Mouse (Mus musculus): ENCODE measurements at regions not wholly inside any gene's neighbourhood (a gene's known extent, or its start where the extent isn't known, plus 50 kb on each side); places are given as distances from the start of the nearest gene placed in this dataset.

DNA sequence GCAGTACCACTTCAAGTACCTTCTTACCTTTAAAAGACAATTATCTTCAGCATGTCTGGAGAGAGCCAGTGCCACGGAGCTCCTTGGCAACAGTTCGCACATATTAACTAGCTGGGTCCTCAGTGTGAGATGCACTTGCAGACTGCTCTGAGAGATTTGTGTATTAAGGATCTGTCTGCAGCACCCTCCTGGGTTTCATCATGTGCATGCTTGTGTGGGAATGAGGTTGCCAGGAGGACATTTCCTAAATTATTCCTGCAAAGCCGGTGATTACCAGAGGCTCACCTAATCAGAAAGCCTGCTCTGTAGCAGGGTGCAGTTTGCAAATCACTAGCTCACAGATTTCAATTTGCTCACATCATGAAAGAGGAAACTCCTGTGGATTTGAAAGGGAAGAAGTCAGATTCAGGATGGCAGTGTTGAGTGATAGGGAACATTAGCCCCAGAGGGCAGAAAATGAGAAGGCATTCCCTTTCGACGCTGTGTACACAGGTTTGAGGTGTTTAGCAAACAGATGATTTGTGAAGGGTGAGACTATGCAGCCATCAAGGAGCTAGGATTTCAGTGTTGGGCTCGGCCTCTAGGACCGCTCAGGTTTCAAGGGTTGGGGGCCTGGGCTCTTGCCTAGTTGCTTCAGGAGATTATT lies 257.3 kb upstream of the Arglu1 start:
- Histone ChIP-seq H3K4me1 (ENCODE audit: control insufficient read depth, insufficient read depth) (0 out of 2 replicates have a peak, but pooled peaks cover 3% of the 10 kb centered on the region), H3K27ac (ENCODE audit: low read depth) (no peak overlapping the region), H3K27me3 (ENCODE audit: control insufficient read depth, insufficient read depth, low read length) (no peaks in the 10 kb centered on the region), H3K4me3 (ENCODE audit: low read depth, low read length) (no peak overlapping the region), H3K9ac (replicated peaks; ENCODE audit: low read depth, low read length) (no peak overlapping the region), H3K4me2 (ENCODE audit: low read depth, low read length) (no peak overlapping the region), H3K9me3 (replicated peaks; ENCODE audit: control insufficient read depth, low read length) (no peaks in the 10 kb centered on the region), H3K36me3 (replicated peaks; ENCODE audit: control insufficient read depth, insufficient read depth, low read length) (no peaks in the 10 kb centered on the region)
- WGBS = 27% methylated on average over 7 of the region's 7 CpGs
- DNase-seq (ENCODE audit: low spot score) (no peak), ATAC-seq (ENCODE audit: insufficient read depth, low read depth) (no peak)
- TF ChIP-seq EP300 (IDR thresholded peaks at IDR 0.05; ENCODE audit: low read depth) (no peak), CTCF (IDR thresholded peaks at IDR 0.05; ENCODE audit: low read depth) (no peak)

DNA sequence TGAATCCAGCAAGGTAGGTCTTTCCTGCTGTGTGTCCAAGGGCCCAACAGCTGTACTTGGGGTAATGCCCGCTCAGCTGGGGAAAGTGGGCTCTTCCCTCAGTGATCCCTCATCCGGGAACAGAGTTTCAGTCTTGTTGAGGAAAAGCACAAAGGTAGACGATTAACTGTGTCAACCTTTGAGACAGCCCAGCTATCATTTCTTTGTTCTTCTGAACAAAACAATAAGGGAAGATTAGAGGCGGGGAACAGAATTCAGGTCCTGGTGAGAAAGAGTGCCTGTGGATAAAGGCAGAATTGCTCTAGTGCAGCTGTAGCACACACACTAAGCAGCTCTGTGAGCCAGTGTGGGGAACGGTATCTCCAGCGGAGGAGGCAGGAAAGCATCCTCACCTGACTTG lies 252.7 kb upstream of the Arglu1 start:
- H3K4me3 ChIP-seq (ENCODE audit: low read depth, low read length) = no peak overlapping the region
- no peak overlapping the region for H3K9ac ChIP-seq (replicated peaks; ENCODE audit: low read depth, low read length)
- no peaks in the 10 kb centered on the region for H3K27me3 ChIP-seq (ENCODE audit: control insufficient read depth, insufficient read depth, low read length)
- no peaks in the 10 kb centered on the region for H3K4me1 ChIP-seq (ENCODE audit: control insufficient read depth, insufficient read depth)
- H3K9me3 ChIP-seq (replicated peaks; ENCODE audit: control insufficient read depth, low read length) = no peaks in the 10 kb centered on the region
- no peak for ATAC-seq (ENCODE audit: insufficient read depth, low read depth)
- no peak overlapping the region for H3K4me2 ChIP-seq (ENCODE audit: low read depth, low read length)
- H3K27ac ChIP-seq (ENCODE audit: low read depth) = no peak overlapping the region
- H3K36me3 ChIP-seq (replicated peaks; ENCODE audit: control insufficient read depth, insufficient read depth, low read length) = no peaks in the 10 kb centered on the region
- DNase-seq (ENCODE audit: low spot score) = no peak
- WGBS = 79% methylated on average over 6 of the region's 6 CpGs
- no peak for TF ChIP-seq CTCF (IDR thresholded peaks at IDR 0.05; ENCODE audit: low read depth)
- TF ChIP-seq EP300 (IDR thresholded peaks at IDR 0.05; ENCODE audit: low read depth) = no peak

DNA sequence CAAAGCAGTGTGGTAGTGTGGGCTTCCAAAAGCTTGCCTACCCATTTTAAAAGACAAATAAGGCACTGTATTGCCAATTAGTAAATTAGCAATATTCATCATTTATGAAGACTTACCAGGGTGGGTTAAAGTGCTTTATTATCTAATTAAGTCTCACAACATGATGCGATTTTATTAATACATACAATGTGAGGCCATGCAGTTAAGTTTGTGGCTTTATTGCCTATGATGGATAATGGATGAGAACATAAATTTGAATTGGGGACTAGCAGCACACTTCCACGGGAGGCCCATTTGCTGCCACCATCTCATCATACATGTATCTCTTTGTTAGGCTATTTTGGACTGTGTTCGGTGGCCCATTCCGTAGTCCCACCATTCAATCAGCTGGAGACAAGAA lies 250.6 kb upstream of the Arglu1 start:
- H3K27ac ChIP-seq (ENCODE audit: low read depth) = no peak overlapping the region
- no peaks in the 10 kb centered on the region for H3K36me3 ChIP-seq (replicated peaks; ENCODE audit: control insufficient read depth, insufficient read depth, low read length)
- H3K4me1 ChIP-seq (ENCODE audit: control insufficient read depth, insufficient read depth) = no peaks in the 10 kb centered on the region
- H3K9ac ChIP-seq (replicated peaks; ENCODE audit: low read depth, low read length) = no peak overlapping the region
- TF ChIP-seq CTCF (IDR thresholded peaks at IDR 0.05; ENCODE audit: low read depth) = no peak
- no peak for TF ChIP-seq EP300 (IDR thresholded peaks at IDR 0.05; ENCODE audit: low read depth)
- H3K27me3 ChIP-seq (ENCODE audit: control insufficient read depth, insufficient read depth, low read length) = no peaks in the 10 kb centered on the region
- no peak for ATAC-seq (ENCODE audit: insufficient read depth, low read depth)
- WGBS = 88% methylated on average over 4 of the region's 4 CpGs
- H3K9me3 ChIP-seq (replicated peaks; ENCODE audit: control insufficient read depth, low read length) = no peaks in the 10 kb centered on the region
- no peak for DNase-seq (ENCODE audit: low spot score)
- no peak overlapping the region for H3K4me2 ChIP-seq (ENCODE audit: low read depth, low read length)
- no peak overlapping the region for H3K4me3 ChIP-seq (ENCODE audit: low read depth, low read length)

DNA sequence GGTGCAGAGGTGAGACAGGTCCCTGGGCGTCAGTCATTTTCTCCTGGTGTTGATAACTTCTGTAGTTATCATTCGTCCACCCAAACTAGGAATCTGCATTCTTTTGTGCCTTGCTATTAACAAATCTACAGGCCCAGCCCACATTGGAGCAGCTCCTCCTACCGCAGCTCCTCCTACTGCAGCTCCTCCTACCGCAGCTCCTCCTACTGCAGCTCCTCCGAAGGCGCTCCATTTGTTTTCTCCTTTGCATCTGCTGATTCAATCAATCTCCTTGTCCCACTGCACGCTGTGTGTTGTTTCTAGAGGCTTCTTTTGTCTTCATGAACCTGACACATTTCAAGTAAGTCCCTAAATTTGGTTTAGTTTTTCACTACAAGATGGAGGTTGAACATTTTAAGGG lies 248.2 kb upstream of the Arglu1 start:
- H3K27me3 ChIP-seq (ENCODE audit: control insufficient read depth, insufficient read depth, low read length) = no peaks in the 10 kb centered on the region
- ATAC-seq (ENCODE audit: insufficient read depth, low read depth) (no peak), DNase-seq (ENCODE audit: low spot score) (no peak)
- 76% methylated on average over 7 of the region's 7 CpGs for WGBS
- no peaks in the 10 kb centered on the region for H3K4me1 ChIP-seq (ENCODE audit: control insufficient read depth, insufficient read depth)
- no peak overlapping the region for H3K4me3 ChIP-seq (ENCODE audit: low read depth, low read length)
- no peaks in the 10 kb centered on the region for H3K36me3 ChIP-seq (replicated peaks; ENCODE audit: control insufficient read depth, insufficient read depth, low read length)
- TF ChIP-seq EP300 (IDR thresholded peaks at IDR 0.05; ENCODE audit: low read depth) = no peak
- TF ChIP-seq CTCF (IDR thresholded peaks at IDR 0.05; ENCODE audit: low read depth) = no peak
- H3K9ac ChIP-seq (replicated peaks; ENCODE audit: low read depth, low read length) = no peak overlapping the region
- H3K4me2 ChIP-seq (ENCODE audit: low read depth, low read length) = no peak overlapping the region
- H3K27ac ChIP-seq (ENCODE audit: low read depth) = no peak overlapping the region
- no peaks in the 10 kb centered on the region for H3K9me3 ChIP-seq (replicated peaks; ENCODE audit: control insufficient read depth, low read length)

DNA sequence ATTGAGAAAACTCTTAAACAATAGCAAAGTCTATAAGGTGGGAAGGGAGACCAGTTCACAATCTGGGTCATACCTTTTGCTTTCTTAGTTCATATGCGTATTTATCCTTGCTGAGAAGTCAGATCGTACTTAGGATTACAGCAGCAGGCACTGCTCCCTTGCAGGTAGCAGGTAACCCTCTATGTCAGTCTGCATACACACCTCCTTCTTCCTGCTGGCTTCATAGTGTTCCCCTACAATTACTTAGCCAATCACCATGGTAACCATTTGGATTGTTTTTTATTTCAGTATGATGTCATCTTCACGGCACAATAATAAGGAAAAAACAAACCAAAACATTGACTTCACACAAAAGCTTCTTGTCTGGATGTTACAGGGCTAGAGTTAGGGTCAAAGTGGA lies 242.1 kb upstream of the Arglu1 start:
- Histone ChIP-seq H3K4me3 (ENCODE audit: low read depth, low read length) (no peak overlapping the region), H3K9ac (replicated peaks; ENCODE audit: low read depth, low read length) (no peak overlapping the region), H3K27me3 (ENCODE audit: control insufficient read depth, insufficient read depth, low read length) (no peaks in the 10 kb centered on the region), H3K27ac (ENCODE audit: low read depth) (no peak overlapping the region), H3K36me3 (replicated peaks; ENCODE audit: control insufficient read depth, insufficient read depth, low read length) (no peaks in the 10 kb centered on the region), H3K4me1 (ENCODE audit: control insufficient read depth, insufficient read depth) (no peaks in the 10 kb centered on the region), H3K9me3 (replicated peaks; ENCODE audit: control insufficient read depth, low read length) (no peaks in the 10 kb centered on the region), H3K4me2 (ENCODE audit: low read depth, low read length) (no peak overlapping the region)
- 81% methylated on average over 3 of the region's 3 CpGs for WGBS
- DNase-seq (ENCODE audit: low spot score) = no peak
- no peak for ATAC-seq (ENCODE audit: insufficient read depth, low read depth)
- TF ChIP-seq EP300 (IDR thresholded peaks at IDR 0.05; ENCODE audit: low read depth) (no peak), CTCF (IDR thresholded peaks at IDR 0.05; ENCODE audit: low read depth) (no peak)

DNA sequence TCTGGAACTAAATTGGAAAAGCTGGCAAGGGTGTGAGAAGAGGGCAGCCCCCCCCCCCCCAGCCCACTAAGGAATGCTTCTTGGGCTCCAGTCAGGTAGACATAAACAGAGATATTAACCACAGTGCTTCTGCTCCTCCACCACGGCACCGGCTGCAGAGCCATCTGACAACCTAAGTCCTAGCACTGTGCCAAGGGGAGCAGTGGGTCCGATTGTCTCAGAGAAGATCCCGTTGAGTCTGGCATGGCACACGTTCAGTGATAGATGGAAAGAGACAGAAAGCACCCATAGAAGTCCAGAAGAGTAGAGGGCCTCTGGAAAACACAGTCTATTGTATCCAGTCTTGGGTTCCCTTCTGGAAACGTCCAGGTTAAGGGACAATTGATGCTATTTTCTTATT lies 241.4 kb upstream of the Arglu1 start:
- Histone ChIP-seq H3K36me3 (replicated peaks; ENCODE audit: control insufficient read depth, insufficient read depth, low read length) (no peaks in the 10 kb centered on the region), H3K4me2 (ENCODE audit: low read depth, low read length) (no peak overlapping the region), H3K9ac (replicated peaks; ENCODE audit: low read depth, low read length) (no peak overlapping the region), H3K4me3 (ENCODE audit: low read depth, low read length) (no peak overlapping the region), H3K27ac (ENCODE audit: low read depth) (no peak overlapping the region), H3K9me3 (replicated peaks; ENCODE audit: control insufficient read depth, low read length) (no peaks in the 10 kb centered on the region), H3K4me1 (ENCODE audit: control insufficient read depth, insufficient read depth) (no peaks in the 10 kb centered on the region), H3K27me3 (ENCODE audit: control insufficient read depth, insufficient read depth, low read length) (no peaks in the 10 kb centered on the region)
- no peak for DNase-seq (ENCODE audit: low spot score)
- TF ChIP-seq EP300 (IDR thresholded peaks at IDR 0.05; ENCODE audit: low read depth) (no peak), CTCF (IDR thresholded peaks at IDR 0.05; ENCODE audit: low read depth) (no peak)
- ATAC-seq (ENCODE audit: insufficient read depth, low read depth) = no peak
- 63% methylated on average over 6 of the region's 6 CpGs for WGBS
